Mouse (Mus musculus) frontal cortex, adult (tissue): ENCODE results near the gene Wipf3.

ENCODE experiments used
- ATAC-seq: cut with Nextera tagmentation; 2 replicates; pipeline ENCODE4 v1.9.2; 2017; ENCODE audit warnings: mild to moderate bottlenecking, moderate library complexity, mixed read lengths; ENCODE audit not compliant: low TSS enrichment

Wipf3 gene

DNA sequence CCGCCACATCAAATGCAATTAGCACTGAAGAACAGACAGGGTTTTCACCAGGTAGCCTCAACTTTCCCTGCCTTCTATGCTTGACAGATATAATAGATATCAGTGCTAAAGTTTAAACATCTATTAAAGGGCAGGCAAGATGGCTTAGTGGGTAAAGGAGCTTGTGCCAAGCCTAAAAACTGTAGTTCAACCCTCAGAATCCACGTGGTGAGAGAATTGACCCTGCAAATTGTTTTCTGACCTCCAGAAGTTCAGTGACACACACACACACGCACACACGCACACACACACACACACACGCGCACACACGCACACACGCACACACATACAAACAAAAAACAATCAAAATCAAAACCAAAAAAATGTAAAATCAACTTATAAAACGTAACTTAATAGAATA lies 2.8 kb downstream of the Wipf3 start:
- ATAC-seq, result no peak

GRCm38 (mm10) chr6:54432806-54433545 lies 3.6 kb downstream of the Wipf3 start:
- ATAC-seq, result no peak; the same call in 1 of the 2 replicates

- no peak for ATAC-seq
These were observed 4.8 kb downstream of the Wipf3 start for GRCm38 (mm10) chr6:54434171-54434570.

- no peak for ATAC-seq
These were observed 6.3 kb downstream of the Wipf3 start for GRCm38 (mm10) chr6:54435663-54436062.

DNA sequence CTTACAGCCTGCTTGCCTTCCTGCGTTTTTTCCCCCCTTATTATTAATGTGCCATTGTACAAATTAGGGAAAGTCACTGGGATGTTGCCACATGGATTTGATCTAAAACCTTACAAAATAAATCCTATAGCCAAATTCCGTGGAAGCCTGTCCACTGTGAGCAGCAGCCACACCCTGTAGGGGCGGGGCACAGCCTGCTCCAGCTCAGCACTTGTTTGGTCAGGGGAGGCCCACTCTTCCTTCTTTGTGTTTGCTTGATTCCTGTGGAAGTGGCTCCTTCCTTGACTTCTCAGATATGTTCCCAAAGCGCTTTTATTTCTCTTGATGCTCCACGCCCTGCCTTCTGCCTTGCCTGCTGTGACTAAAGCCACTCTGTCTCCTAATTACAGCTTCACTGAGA lies 6.9 kb downstream of the Wipf3 start:
- no peak for ATAC-seq

- ATAC-seq, result no peak
These were observed 9.1 kb downstream of the Wipf3 start for GRCm38 (mm10) chr6:54438510-54438909.

DNA sequence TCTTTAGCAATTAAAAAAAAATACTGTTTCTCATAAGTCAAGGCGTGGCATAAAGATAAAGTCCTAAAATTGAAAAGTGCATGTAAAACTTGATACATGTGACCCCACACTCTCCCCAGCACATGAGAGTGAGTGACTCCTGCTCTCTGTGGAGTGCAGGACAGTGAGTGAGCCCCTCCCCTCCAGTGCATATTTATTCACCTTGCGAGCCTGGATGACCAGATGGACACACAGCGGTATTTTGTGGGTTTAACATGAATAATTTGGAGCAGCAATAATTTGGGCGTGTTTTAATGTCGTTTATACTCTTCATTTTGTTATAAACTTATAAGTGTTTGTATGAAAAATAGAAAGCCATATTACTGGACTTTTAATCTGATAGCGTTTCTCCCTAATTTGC lies 11.3 kb downstream of the Wipf3 start:
- ATAC-seq, result no peak

DNA sequence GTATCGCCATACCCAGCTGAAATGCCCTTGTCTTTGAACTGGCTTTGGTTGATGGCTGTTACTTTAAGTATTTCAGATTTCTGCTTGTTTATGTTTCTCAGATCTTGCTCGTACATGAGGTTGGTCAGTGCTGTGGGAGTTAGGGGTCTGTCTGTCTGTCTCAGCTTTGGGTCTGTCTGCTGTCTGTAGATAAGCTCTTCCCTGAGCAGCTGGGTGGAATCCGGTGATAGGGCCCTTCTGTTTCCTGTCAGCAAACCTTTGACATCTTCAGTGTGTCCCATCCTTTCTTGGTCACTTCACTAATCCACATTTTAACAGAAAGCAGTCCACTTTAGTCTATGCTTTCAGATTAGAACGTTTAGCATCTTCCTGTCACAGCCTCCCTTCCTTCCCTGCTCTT lies 14.3 kb downstream of the Wipf3 start:
- ATAC-seq, result no peak

- no peak for ATAC-seq
These were observed 14.7 kb downstream of the Wipf3 start for GRCm38 (mm10) chr6:54444086-54444485.

GRCm38 (mm10) chr6:54445249-54445818 lies 15.9 kb downstream of the Wipf3 start:
- ATAC-seq, result no peak

DNA sequence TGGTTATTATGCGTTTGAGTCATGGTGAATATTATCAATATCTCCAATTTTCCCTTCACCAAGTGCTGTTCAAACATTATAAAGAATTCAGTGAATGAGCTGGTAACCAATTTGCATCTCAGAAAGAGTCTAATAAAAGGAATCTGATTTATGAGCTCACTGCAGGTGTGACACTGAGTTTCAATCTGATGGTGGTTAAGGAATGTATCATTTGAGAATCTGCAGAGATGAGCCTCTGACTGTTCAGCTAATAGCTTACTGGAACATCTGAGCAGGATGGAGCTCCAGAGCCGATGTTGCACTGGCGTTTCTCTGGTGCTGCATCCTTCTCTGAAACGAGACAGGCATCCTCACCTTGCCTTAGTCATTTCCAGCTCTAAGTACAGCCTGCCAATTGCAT lies 17.9 kb downstream of the Wipf3 start:
- peak; percentile 20; the same call in 1 of the 2 replicates for ATAC-seq

DNA sequence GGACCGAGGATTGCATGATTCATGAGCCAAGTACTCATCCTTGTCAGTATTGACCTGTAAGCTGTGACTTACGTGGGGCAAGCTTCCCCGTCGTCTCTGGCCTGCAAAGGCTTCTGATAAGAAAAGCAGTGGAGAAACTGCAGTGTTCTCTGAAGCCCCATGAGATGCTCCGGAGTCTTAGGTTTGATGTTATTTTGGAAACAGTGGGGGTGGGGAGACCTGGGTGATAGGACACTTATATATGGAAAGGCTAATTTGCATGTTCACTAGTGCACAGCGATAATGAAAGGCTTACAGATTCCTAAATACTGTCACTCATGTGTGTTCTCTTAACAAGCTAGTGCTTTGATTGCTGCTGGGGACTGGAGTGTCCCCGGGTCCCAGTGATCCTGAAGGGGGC lies 30.3 kb downstream of the Wipf3 start:
- no peak for ATAC-seq

GRCm38 (mm10) chr6:54460172-54460914 lies 30.9 kb downstream of the Wipf3 start:
- ATAC-seq, result no peak

GRCm38 (mm10) chr6:54460915-54461671 lies 31.7 kb downstream of the Wipf3 start:
- peak; percentile 78 for ATAC-seq

GRCm38 (mm10) chr6:54462766-54463165 lies 33.4 kb downstream of the Wipf3 start:
- no peak for ATAC-seq

DNA sequence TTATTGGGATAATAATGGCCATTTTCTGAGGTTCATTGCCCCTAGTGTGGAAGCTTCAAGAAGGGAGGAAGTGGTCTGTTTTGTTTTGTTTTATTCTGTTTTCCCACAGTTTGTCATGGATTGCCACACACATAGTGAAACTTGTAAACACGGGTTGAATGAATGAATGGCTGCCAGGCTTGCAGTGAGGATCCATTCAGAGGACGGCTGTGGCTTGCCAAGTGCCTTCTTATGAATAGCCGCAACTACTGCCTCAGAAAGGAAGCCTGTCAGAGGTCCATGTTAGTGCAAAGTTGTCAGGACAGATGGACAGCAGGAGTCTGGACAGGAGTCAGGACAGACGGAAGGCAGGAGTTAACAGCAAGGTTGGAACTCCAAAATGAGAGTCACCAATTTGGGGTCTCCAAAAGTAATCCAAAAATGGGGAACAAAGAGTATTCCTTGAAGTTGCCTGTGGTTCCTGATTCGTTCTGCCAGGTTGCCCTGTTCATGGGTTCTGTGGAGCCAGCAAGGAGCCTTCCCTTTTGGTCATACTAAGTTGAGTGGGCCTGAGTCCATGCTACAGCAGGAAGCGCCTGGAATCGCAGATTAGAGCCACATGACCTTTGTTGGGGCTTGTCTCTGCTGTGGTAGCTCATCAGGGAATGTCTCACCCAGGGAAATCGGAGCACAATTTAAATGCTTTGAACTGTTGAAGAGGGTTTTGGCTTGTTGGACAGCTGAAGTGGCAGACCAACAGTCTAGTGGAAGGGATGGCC lies 34.5 kb downstream of the Wipf3 start:
- ATAC-seq, result no peak

GRCm38 (mm10) chr6:54464926-54465325 lies 35.5 kb downstream of the Wipf3 start:
- ATAC-seq, result no peak

DNA sequence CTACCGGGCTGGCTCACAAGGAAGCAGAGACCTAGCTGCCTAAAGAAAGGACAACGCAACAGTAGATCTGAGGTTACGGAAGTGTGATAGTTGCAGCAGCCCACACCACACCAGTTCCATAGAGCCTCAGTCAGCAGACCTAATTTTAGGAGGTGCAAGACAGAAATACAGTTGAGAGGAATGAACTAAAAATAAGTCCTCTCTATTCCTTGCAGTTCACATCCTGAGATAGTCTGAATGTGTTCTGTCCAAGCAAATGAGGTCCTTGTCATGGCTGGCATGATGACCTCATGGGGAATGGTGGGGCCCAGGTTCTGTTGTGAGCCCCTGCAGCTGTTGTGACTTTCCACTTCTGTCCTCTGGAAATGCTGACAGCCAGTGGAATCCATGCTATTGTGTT lies 38.0 kb downstream of the Wipf3 start:
- ATAC-seq, result peak; percentile 62

DNA sequence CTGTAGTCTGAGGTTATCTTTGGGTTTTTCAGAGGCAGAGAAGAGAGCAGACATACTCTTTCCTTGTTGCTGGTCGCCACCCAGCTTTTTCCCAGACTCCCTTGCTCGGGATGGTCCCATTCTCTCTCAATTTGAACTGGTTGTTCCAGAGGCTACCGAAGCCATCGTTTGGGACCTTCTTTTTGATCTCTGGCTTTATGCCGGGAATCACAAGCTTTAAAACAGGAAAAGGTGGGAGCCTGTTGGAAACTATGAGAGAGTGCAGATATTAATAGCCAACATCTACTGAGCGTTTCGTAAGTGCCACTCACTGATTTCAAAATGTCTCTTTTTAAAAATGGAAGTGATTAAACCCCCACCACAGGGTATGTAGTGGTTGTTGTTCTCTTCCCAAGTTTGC lies 42.5 kb downstream of the Wipf3 start:
- no peak for ATAC-seq

GRCm38 (mm10) chr6:54472846-54473715 lies 43.7 kb downstream of the Wipf3 start:
- ATAC-seq, result no peak
